Mouse (Mus musculus) left cerebral cortex, adult 11 months (tissue): ENCODE data around the gene Itgb2.

Source experiments
- DNase-seq: peaks from one replicate; pipeline ENCODE4 v3.0.0; 2022; ENCODE audit warnings: low spot score

The Itgb2 gene

GRCm38 (mm10) chr10:77550874-77551273 is 20.8 kb downstream of the Itgb2 start:
- DNase-seq: peak; percentile 22

- DNase-seq: no peak
Observed at GRCm38 (mm10) chr10:77552162-77552561, 22.1 kb downstream of the Itgb2 start.

GRCm38 (mm10) chr10:77553285-77553684 is 23.2 kb downstream of the Itgb2 start:
- DNase-seq: no peak

- no peak for DNase-seq
Observed at GRCm38 (mm10) chr10:77554918-77555317, 24.9 kb downstream of the Itgb2 start.

- no peak for DNase-seq
Observed at GRCm38 (mm10) chr10:77556631-77557030, 26.6 kb downstream of the Itgb2 start.

GRCm38 (mm10) chr10:77557641-77558040 is 27.6 kb downstream of the Itgb2 start:
- no peak for DNase-seq

GRCm38 (mm10) chr10:77560090-77560489 is 30.0 kb downstream of the Itgb2 start:
- DNase-seq: no peak

- DNase-seq: no peak
Observed at GRCm38 (mm10) chr10:77560830-77561229, 30.8 kb downstream of the Itgb2 start.

- no peak for DNase-seq
Observed at GRCm38 (mm10) chr10:77561508-77561907, 31.5 kb downstream of the Itgb2 start.

- no peak for DNase-seq
Observed at GRCm38 (mm10) chr10:77565005-77565404, 35.0 kb downstream of the Itgb2 start.

GRCm38 (mm10) chr10:77566651-77567050 is 36.6 kb downstream of the Itgb2 start:
- DNase-seq: peak; percentile 65

- DNase-seq: no peak
Observed at GRCm38 (mm10) chr10:77569481-77569880, 39.4 kb downstream of the Itgb2 start.

- no peak for DNase-seq
Observed at GRCm38 (mm10) chr10:77569973-77570658, 40.1 kb downstream of the Itgb2 start.

- DNase-seq: no peak
Observed at GRCm38 (mm10) chr10:77572225-77572624, 42.2 kb downstream of the Itgb2 start.

GRCm38 (mm10) chr10:77573162-77573561 is 43.1 kb downstream of the Itgb2 start:
- DNase-seq: no peak

GRCm38 (mm10) chr10:77580027-77580920 is 50.2 kb downstream of the Itgb2 start:
- DNase-seq: no peak

- DNase-seq: no peak
Observed at GRCm38 (mm10) chr10:77581023-77581407, 51.0 kb downstream of the Itgb2 start.

GRCm38 (mm10) chr10:77581408-77582284 is 51.6 kb downstream of the Itgb2 start, which contains the start of gene Pttg1ip:
Gene Pttg1ip, plus strand, starts transcription at chr10:77581720.
- DNase-seq: peak; percentile 93

GRCm38 (mm10) chr10:77582285-77582618 is 52.2 kb downstream of the Itgb2 start:
- no peak for DNase-seq

- no peak for DNase-seq
Observed at GRCm38 (mm10) chr10:77583795-77584422, 53.9 kb downstream of the Itgb2 start.

GRCm38 (mm10) chr10:77586637-77587036 is 56.6 kb downstream of the Itgb2 start:
- no peak for DNase-seq
